Mouse (Mus musculus): ENCODE results near the gene Zbtb2. TPM values are rescaled to one million over a fixed set of nuclear protein-coding genes. Genes with fewer than 3 reads are reported as not detected.
"Not testable (repeated sequence)": the region's sequence is repeated elsewhere in the genome, so short reads cannot be mapped to it uniquely, and the experiment has no call there.

The Zbtb2 gene
- total RNA-seq (2021): 11.7 and 12.3 TPM in 2 replicates
- long read RNA-seq, experiment 1, partial matches to known transcripts: 0 of 4 reads
- long read RNA-seq, experiment 1, other reads (novel, unspliced or antisense): 0 of 4 reads
- long read RNA-seq, experiment 2, full-length matches to known transcripts: 8 of 8 reads
- long read RNA-seq, experiment 2, partial matches to known transcripts: 0 of 8 reads
- long read RNA-seq, experiment 2, other reads (novel, unspliced or antisense): 0 of 8 reads

- DNase-seq: peak; percentile 86
These were observed at the start of gene Zbtb2 for GRCm38 (mm10) chr10:4387701-4388383. Gene Zbtb2 (minus strand): TSS chr10:4388108.

GRCm38 (mm10) chr10:4435416-4435815 lies 47.5 kb upstream of the Zbtb2 start:
- no peak for DNase-seq

- DNase-seq: not testable (repeated sequence)
These were observed 46.0 kb upstream of the Zbtb2 start for GRCm38 (mm10) chr10:4433871-4434270.

- peak; percentile 34 for DNase-seq
These were observed 45.3 kb upstream of the Zbtb2 start for GRCm38 (mm10) chr10:4432996-4433755.

GRCm38 (mm10) chr10:4432123-4432931 lies 44.4 kb upstream of the Zbtb2 start, which contains the start of the genes Rmnd1 and Armt1:
Gene Rmnd1 (minus strand): TSS chr10:4432388.
Gene Armt1 (plus strand): TSS chr10:4432467.
- peak; percentile 98 for DNase-seq

- no peak for DNase-seq
These were observed 43.8 kb upstream of the Zbtb2 start for GRCm38 (mm10) chr10:4431746-4432122.

GRCm38 (mm10) chr10:4430826-4431225 lies 42.9 kb upstream of the Zbtb2 start:
- peak; percentile 40 for DNase-seq

GRCm38 (mm10) chr10:4430399-4430798 lies 42.5 kb upstream of the Zbtb2 start:
- no peak for DNase-seq

GRCm38 (mm10) chr10:4425245-4425644 lies 37.3 kb upstream of the Zbtb2 start:
- peak; percentile 57 for DNase-seq

- no peak for DNase-seq
These were observed 19.3 kb upstream of the Zbtb2 start for GRCm38 (mm10) chr10:4407191-4407590.

- DNase-seq: no peak
These were observed 17.6 kb upstream of the Zbtb2 start for GRCm38 (mm10) chr10:4405511-4405910.

- DNase-seq: peak; percentile 65
These were observed 17.1 kb upstream of the Zbtb2 start for GRCm38 (mm10) chr10:4404895-4405491.

- no peak for DNase-seq
These were observed 10.2 kb upstream of the Zbtb2 start for GRCm38 (mm10) chr10:4398058-4398457.

- no peak for DNase-seq
These were observed 7.4 kb upstream of the Zbtb2 start for GRCm38 (mm10) chr10:4395321-4395720.

GRCm38 (mm10) chr10:4391851-4392250 lies 3.9 kb upstream of the Zbtb2 start:
- peak; percentile 70 for DNase-seq

- DNase-seq: no peak
These were observed 3.2 kb upstream of the Zbtb2 start for GRCm38 (mm10) chr10:4391076-4391475.

GRCm38 (mm10) chr10:4390550-4390949 lies 2.6 kb upstream of the Zbtb2 start:
- DNase-seq: no peak

- peak; percentile 35 for DNase-seq
These were observed 1.7 kb upstream of the Zbtb2 start for GRCm38 (mm10) chr10:4389461-4390112.

- peak; percentile 68 for DNase-seq
These were observed 1.1 kb upstream of the Zbtb2 start for GRCm38 (mm10) chr10:4389036-4389435.

GRCm38 (mm10) chr10:4388384-4388745 lies 457 bp upstream of the Zbtb2 start:
- DNase-seq: no peak

All from adrenal gland, postnatal 14 days (tissue).